Mouse (Mus musculus) ES-Bruce4 (cell line): ENCODE data around the gene Kctd19.

Source experiments
- CTCF ChIP-seq: IDR thresholded peaks from one replicate; pipeline ENCODE4 v1.8.1; 2011; ENCODE audit warnings: low read depth, low read length
- POLR2A ChIP-seq: IDR thresholded peaks from one replicate; pipeline ENCODE4 v1.8.1; 2011; ENCODE audit warnings: low read length; ENCODE audit not compliant: insufficient read depth

DNA sequence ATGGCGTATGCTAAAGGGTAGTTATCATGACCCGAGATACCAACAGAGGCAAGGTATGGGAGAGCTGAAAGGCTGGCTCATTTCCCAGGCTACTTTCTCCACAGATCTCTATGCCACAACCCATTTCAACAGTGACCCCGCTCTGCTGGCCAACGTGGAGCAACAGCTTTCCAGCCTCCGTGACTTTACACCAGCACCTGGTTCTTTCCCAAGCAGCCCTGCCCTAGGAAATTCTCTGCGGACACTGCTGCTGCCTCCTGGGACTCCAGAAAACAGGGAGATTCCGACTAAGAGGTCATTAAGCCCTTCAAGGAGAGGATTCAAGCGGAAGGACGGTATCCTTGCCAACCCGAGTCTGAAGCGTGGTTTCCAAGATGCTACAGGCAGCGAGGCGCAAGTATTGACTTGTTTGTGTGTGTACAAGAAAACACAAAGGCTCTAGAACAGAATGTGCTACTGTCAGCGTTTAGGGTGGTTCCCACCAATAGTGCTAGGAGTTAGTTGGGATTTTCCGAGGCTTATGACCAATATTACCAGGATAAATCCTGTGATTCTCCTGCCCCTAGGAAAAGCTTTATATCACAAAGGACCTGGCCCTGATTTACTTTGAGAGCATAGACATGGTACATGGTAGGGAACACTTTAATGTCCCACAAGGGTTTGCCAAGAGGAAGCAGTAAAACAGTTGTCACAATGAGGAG lies 38.8 kb upstream of the Kctd19 start:
- TF ChIP-seq CTCF (no peak), POLR2A (no peak)
